Mouse (Mus musculus): ENCODE measurements around the gene Zfp454.

Zfp454 gene

DNA sequence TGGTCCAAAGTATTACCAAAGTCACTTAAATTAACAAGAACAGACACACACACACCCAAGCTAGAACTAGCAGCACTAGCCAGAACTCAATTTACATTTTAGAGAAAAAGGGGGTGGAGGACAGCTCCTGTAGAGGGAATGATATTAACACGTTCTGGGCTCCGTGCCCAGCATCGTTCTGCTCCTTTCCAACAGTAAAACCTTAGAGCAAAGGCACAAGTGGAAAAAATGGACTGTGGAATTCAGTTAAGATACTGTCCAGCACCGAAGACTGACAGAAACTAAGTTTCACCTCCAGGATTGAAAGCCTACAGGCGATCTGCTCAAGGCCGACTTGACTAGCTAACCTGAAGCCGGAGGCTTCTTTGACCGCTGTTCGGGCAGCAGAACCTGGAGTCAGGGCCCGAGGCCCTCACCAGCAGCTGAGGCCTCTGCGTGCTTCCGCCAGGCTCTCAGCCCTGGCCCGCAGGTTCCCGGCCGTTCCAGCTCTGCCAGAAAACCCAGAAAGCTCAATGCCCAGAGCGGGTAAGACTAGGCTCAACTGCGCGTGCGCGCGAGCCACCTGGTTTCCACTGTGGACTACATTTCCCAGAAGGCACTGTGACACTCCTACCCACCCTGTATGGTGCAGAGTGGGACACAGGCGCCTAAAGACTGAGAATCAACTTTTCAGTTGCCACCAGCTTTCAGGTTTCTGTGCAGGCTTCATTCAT lies 46.3 kb downstream of the Zfp454 start, which contains the start of gene Zfp879:
TSS of gene Zfp879 (minus strand) at position 530 of the 713 bp plus-strand sequence.
- DNase-seq: peak; percentile 97 to 99

DNA sequence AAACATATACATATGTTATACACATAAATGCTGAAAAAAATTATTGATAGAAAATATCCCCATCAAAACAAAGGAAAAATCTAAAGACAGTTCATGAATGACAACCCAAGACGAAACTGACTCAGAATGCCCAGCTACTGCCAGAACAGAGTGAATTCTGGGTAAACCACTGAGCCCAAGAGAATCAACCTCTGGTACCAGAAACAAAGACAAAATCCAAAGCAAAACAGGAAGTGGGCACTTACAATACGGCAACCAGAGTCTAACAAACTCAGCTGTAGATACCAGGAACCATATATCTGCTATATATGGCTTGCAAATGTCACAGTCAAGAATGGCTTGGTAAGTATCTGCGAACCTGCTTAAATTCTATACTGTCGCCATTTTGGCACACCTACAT lies 51.7 kb downstream of the Zfp454 start:
- DNase-seq: no peak

DNA sequence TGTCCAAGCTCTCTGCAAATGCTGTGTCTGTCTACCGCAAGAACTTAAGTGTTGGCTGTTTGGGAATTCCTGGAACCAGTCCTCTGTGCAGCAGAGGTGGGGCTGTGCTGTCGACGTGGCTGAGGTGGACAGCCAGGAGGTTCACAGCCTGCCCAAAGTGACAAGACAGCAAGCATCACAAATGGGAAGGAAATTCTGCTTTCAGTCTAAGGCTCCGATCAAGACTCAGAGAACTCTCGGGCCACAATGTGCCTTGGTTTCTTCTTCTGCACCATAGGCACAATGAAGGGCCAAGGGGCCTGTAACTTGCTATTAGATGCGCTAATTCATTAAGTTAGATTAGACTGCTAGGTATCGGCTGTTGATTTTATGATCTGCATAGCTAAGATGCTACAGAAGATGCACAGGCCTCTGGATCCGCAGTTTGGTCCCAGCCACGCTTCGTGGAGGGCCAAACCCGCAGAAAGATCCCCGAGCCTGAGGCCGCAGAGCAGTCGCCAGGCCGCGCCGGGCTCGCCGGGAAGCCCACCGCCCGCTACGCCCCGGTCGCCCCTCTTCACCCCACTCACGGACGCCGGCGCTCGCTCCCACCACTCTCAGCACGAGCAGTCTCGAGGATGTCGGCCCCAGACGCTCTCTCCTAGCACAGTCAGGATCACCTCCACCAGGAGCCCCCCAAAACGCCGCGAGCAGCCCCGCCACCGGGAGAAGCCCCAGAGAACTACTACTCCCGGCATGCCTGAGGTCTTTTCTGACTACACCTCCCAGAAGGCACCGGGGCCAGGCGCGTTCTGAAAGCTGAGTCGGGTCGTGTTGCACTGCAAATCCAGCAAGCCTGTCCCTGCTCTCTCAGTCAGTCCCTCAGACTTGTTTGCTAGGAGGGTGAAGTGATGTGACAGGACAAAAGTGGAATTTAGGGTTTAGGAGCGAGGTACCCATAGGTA lies 60.2 kb downstream of the Zfp454 start, which contains the start of gene Zfp354c:
TSS of gene Zfp354c (minus strand) at position 715 of the 944 bp plus-strand sequence.
- peak; percentile 89 to 92 for DNase-seq

DNA sequence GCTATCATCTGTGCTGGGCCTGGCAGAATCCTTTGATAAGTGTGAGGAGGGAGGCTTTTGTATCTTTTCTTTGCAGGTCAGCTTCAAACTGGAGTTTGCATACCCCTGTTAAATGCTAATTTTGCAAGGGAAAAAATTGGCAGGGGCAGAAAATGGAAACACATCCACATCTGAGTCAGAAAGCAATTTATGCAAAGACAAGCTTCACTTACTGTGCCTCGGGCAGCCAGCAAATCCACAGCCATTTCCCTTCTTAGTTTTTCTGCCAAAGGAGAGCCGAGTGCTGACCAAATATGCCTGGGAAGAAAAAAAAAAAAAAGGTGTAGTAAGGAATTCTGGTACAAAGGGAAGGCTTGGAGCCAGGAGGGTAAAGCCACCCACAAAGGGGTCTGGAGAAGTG lies 61.2 kb downstream of the Zfp454 start:
- DNase-seq: no peak

All from cerebellum, postnatal 14 days (tissue).